Mouse (Mus musculus) MEL (cell line): ENCODE data around the gene Cic.

ENCODE experiments used
- CTCF ChIP-seq, 3 experiments: IDR thresholded peaks in 2 of 3; conservative IDR thresholded peaks in 1 of 3; 2 replicates each; pipeline ENCODE4 v1.5.1; 2011 to 2012; ENCODE audit warnings: low read length in 3 of 3, low read depth in 2 of 3, mild to moderate bottlenecking in 2 of 3, improper control_type of control experiment in 1 of 3, inconsistent platforms in 1 of 3, mixed read lengths in 1 of 3, moderate library complexity in 1 of 3; ENCODE audit not compliant: control insufficient read depth in 1 of 3, insufficient read depth in 1 of 3, poor library complexity in 1 of 3, severe bottlenecking in 1 of 3
- EP300 ChIP-seq, 2 experiments: IDR thresholded peaks; 2 replicates each; pipeline ENCODE4 v1.6.1; 2011; ENCODE audit warnings: improper control_type of control experiment in 2 of 2, low read length in 2 of 2, low read depth in 1 of 2, mild to moderate bottlenecking in 1 of 2
- JUND ChIP-seq: IDR thresholded peaks from 2 replicates; pipeline ENCODE4 v1.6.1; 2011; ENCODE audit warnings: low read depth, mild to moderate bottlenecking, improper control_type of control experiment, low read length
- NRF1 ChIP-seq: IDR thresholded peaks from 2 replicates; pipeline ENCODE4 v1.6.1; 2014; ENCODE audit warnings: low read depth, mild to moderate bottlenecking, inconsistent platforms, low read length, improper control_type of control experiment, moderate library complexity; ENCODE audit not compliant: poor library complexity, insufficient read depth, severe bottlenecking
- USF1 ChIP-seq: IDR thresholded peaks from 2 replicates; pipeline ENCODE4 v1.6.1; 2014; ENCODE audit warnings: low read depth, mild to moderate bottlenecking, inconsistent platforms, low read length, improper control_type of control experiment, moderate library complexity
- ZC3H11A ChIP-seq: IDR thresholded peaks from 2 replicates; pipeline ENCODE4 v1.6.1; 2012; ENCODE audit warnings: low read depth, mild to moderate bottlenecking, inconsistent platforms, low read length, improper control_type of control experiment

GRCm38 (mm10) chr7:25313325-25313724 lies 45.8 kb downstream of the Cic start:
- no peak for TF ChIP-seq USF1
- TF ChIP-seq EP300 (IDR thresholded peaks at IDR 0.05; ENCODE audit: low read depth in 1 of 2, low read length in 2 of 2) = no peak
- no peak for TF ChIP-seq NRF1
- TF ChIP-seq CTCF (IDR thresholded peaks at IDR 0.05 in 2 of 3, conservative IDR thresholded peaks at IDR 0.05 in 1 of 3; ENCODE audit: control insufficient read depth in 1 of 3, insufficient read depth in 1 of 3, low read depth in 2 of 3, low read length in 3 of 3, poor library complexity in 1 of 3, severe bottlenecking in 1 of 3) = no peak
- no peak for TF ChIP-seq ZC3H11A
- no peak for TF ChIP-seq JUND
